In genomic region chr1:162075831-162076230, GRCm38 (mm10) we compare ENCODE assay signal across 10 mouse cellular contexts.
DNase-seq lines count a peak whose midpoint lies in the region; ATAC-seq lines count a peak whose summit lies in the region.
"Had no signal": no experiment of that assay in that cellular context is flagged by ENCODE, and none has a peak within 500 bp of the region (broad histone marks: within the 10 kb centered on the region; RNA-seq: fewer than 3 reads in every experiment).

No protein-coding gene starts in this region.

- no peak overlapping the region for H3K9ac ChIP-seq in heart, embryonic 12.5 days
- no peak overlapping the region for H3K9ac ChIP-seq in lung, embryonic 16.5 days (ENCODE audit: low read length)
- no peak overlapping the region for H3K9ac ChIP-seq in stomach, embryonic 16.5 days (ENCODE audit: low read length)
- H3K9ac ChIP-seq: liver, embryonic 15.5 days had no signal

- H3K4me3 ChIP-seq in heart, embryonic 12.5 days = no peak overlapping the region
- no peak overlapping the region for H3K4me3 ChIP-seq in lung, embryonic 16.5 days (ENCODE audit: low read length)
- no peak overlapping the region for H3K4me3 ChIP-seq in limb, embryonic 10.5 days
- no peak overlapping the region for H3K4me3 ChIP-seq in stomach, embryonic 16.5 days (replicated peaks; ENCODE audit: low read length)
- H3K4me3 ChIP-seq: liver, embryonic 15.5 days had no signal

- H3K4me2 ChIP-seq in heart, embryonic 12.5 days = no peak overlapping the region
- H3K4me2 ChIP-seq in lung, embryonic 16.5 days (ENCODE audit: low read depth, low read length) = no peak overlapping the region
- H3K4me2 ChIP-seq in stomach, embryonic 16.5 days (ENCODE audit: low read depth, low read length) = no peak overlapping the region
- H3K4me2 ChIP-seq: liver, embryonic 15.5 days had no signal

- H3K4me1 ChIP-seq in heart, embryonic 12.5 days (replicated peaks) = 0 out of 2 replicates have a peak, but pooled peaks cover 2% of the 10 kb centered on the region
- H3K4me1 ChIP-seq in lung, embryonic 16.5 days (replicated peaks; ENCODE audit: control insufficient read depth, insufficient read depth, low read length) = peaks cover 28% of the 10 kb centered on the region
- H3K4me1 ChIP-seq in limb, embryonic 10.5 days = peaks cover 75% of the 10 kb centered on the region
- H3K4me1 ChIP-seq in stomach, embryonic 16.5 days (ENCODE audit: control insufficient read depth, insufficient read depth, low read length) = peaks cover 11% of the 10 kb centered on the region
- H3K4me1 ChIP-seq: liver, embryonic 15.5 days had no signal

- H3K27me3 ChIP-seq in heart, embryonic 12.5 days (replicated peaks) = no peaks in the 10 kb centered on the region
- H3K27me3 ChIP-seq in lung, embryonic 16.5 days (ENCODE audit: control insufficient read depth, insufficient read depth, low read depth, low read length) = no peaks in the 10 kb centered on the region
- no peaks in the 10 kb centered on the region for H3K27me3 ChIP-seq in limb, embryonic 10.5 days (ENCODE audit: low read depth, poor library complexity, severe bottlenecking)
- H3K27me3 ChIP-seq in stomach, embryonic 16.5 days (ENCODE audit: control insufficient read depth, insufficient read depth, low read length) = no peaks in the 10 kb centered on the region
- H3K27me3 ChIP-seq: liver, embryonic 15.5 days had no signal

- WGBS in heart, embryonic 12.5 days = 78% methylated on average over 10 of the region's 10 CpGs
- WGBS in lung, embryonic 16.5 days = 69% methylated on average over 10 of the region's 10 CpGs
- 77% methylated on average over 10 of the region's 10 CpGs for WGBS in limb, embryonic 10.5 days
- WGBS in stomach, embryonic 16.5 days = 58% methylated on average over 10 of the region's 10 CpGs

- intact Hi-C loops in heart, postnatal 36 days (cut with DNase I) = no loop called here

- peak overlapping the region; percentile 12 for H3K27ac ChIP-seq in heart, embryonic 12.5 days (ENCODE audit: poor library complexity, severe bottlenecking)
- H3K27ac ChIP-seq in lung, embryonic 16.5 days (ENCODE audit: low read length) = peak overlapping the region; percentile 87
- H3K27ac ChIP-seq in limb, embryonic 10.5 days = peak overlapping the region; percentile 89
- peak overlapping the region; percentile 79 for H3K27ac ChIP-seq in stomach, embryonic 16.5 days (ENCODE audit: low read length)
- H3K27ac ChIP-seq: liver, embryonic 15.5 days had no signal

- DNase-seq in heart, postnatal 36 days = no peak
- no peak for DNase-seq in lung, adult 18-20 months
- DNase-seq in limb, embryonic 10.5 days (ENCODE audit: low spot score) = no peak
- no peak for DNase-seq in cerebellum, adult 9-10 months
- DNase-seq in left cerebral cortex, adult 9 months (ENCODE audit: low spot score in 2 of 2) = no peak
- DNase-seq: cerebellum, adult 11-12 months had no signal

- no peaks in the 10 kb centered on the region for H3K36me3 ChIP-seq in heart, embryonic 12.5 days
- H3K36me3 ChIP-seq in lung, embryonic 16.5 days (ENCODE audit: control insufficient read depth, insufficient read depth, low read length) = no peaks in the 10 kb centered on the region
- H3K36me3 ChIP-seq in limb, embryonic 10.5 days = no peaks in the 10 kb centered on the region
- H3K36me3 ChIP-seq in stomach, embryonic 16.5 days (ENCODE audit: control insufficient read depth, insufficient read depth, low read length) = no peaks in the 10 kb centered on the region
- H3K36me3 ChIP-seq: liver, embryonic 15.5 days had no signal

- no peaks in the 10 kb centered on the region for H3K9me3 ChIP-seq in heart, embryonic 12.5 days (replicated peaks)
- H3K9me3 ChIP-seq in lung, embryonic 16.5 days (ENCODE audit: control insufficient read depth, low read length) = no peaks in the 10 kb centered on the region
- H3K9me3 ChIP-seq in limb, embryonic 10.5 days (replicated peaks) = no peaks in the 10 kb centered on the region
- no peaks in the 10 kb centered on the region for H3K9me3 ChIP-seq in stomach, embryonic 16.5 days (replicated peaks; ENCODE audit: control insufficient read depth, low read length)
- H3K9me3 ChIP-seq: liver, embryonic 15.5 days had no signal

- no peak for ATAC-seq in heart, embryonic 12.5 days (ENCODE audit: insufficient number of reproducible peaks, low FRiP score)
- ATAC-seq in lung, embryonic 16.5 days (ENCODE audit: low read depth) = no peak; the same call in 1 of the 2 replicates
- no peak for ATAC-seq in stomach, embryonic 16.5 days (ENCODE audit: insufficient read depth, low FRiP score)

Comparison
In these comparisons a context has a peak if more than half of its experiments do, and no peak if none do; other contexts are left out.
1. H3K27ac ChIP-seq: peak in every context shown above with its lines; median percentile 89 in limb, embryonic 10.5 days; 87 in lung, embryonic 16.5 days; 79 in stomach, embryonic 16.5 days; 12 in heart, embryonic 12.5 days.